Mouse (Mus musculus) kidney, adult 18-20 months (tissue): ENCODE measurements around the gene Klc2.
"Not testable (repeated sequence)": the region's sequence is repeated elsewhere in the genome, so short reads cannot be mapped to it uniquely, and the experiment has no call there.

Experiments used
- DNase-seq: peaks from one replicate; pipeline ENCODE4 v3.0.0; 2021

The Klc2 gene

GRCm38 (mm10) chr19:5098363-5099143 is 19.8 kb downstream of the Klc2 start, which contains the start of gene Cnih2:
Cnih2 (minus strand) TSS chr19:5098521.
- peak; percentile 62 for DNase-seq

GRCm38 (mm10) chr19:5097521-5098362 is 20.6 kb downstream of the Klc2 start:
- no peak for DNase-seq

- DNase-seq: no peak
These were observed 22.4 kb downstream of the Klc2 start for GRCm38 (mm10) chr19:5095887-5096474.

GRCm38 (mm10) chr19:5094746-5095417 is 23.5 kb downstream of the Klc2 start:
- no peak for DNase-seq

- peak; percentile 92 for DNase-seq
These were observed 24.1 kb downstream of the Klc2 start for GRCm38 (mm10) chr19:5094243-5094632.

- no peak for DNase-seq
These were observed 24.7 kb downstream of the Klc2 start for GRCm38 (mm10) chr19:5093481-5094242.

- no peak for DNase-seq
These were observed 26.3 kb downstream of the Klc2 start for GRCm38 (mm10) chr19:5092083-5092482.

GRCm38 (mm10) chr19:5089324-5089723 is 29.0 kb downstream of the Klc2 start:
- no peak for DNase-seq

- peak; percentile 96 for DNase-seq
These were observed 30.3 kb downstream of the Klc2 start, which contains the start of gene Yif1a for GRCm38 (mm10) chr19:5087884-5088728. Yif1a (plus strand) TSS chr19:5088538.

GRCm38 (mm10) chr19:5086533-5086932 is 31.8 kb downstream of the Klc2 start:
- not testable (repeated sequence) for DNase-seq

- peak; percentile 67 for DNase-seq
These were observed 33.1 kb downstream of the Klc2 start, which contains the start of gene Tmem151a for GRCm38 (mm10) chr19:5085145-5085863. Tmem151a (minus strand) TSS chr19:5085531.

- no peak for DNase-seq
These were observed 33.6 kb downstream of the Klc2 start for GRCm38 (mm10) chr19:5084834-5085144.

GRCm38 (mm10) chr19:5083961-5084833 is 34.2 kb downstream of the Klc2 start:
- DNase-seq: no peak

GRCm38 (mm10) chr19:5082596-5082995 is 35.8 kb downstream of the Klc2 start:
- no peak for DNase-seq

GRCm38 (mm10) chr19:5082005-5082404 is 36.4 kb downstream of the Klc2 start:
- no peak for DNase-seq

- DNase-seq: no peak
These were observed 39.1 kb downstream of the Klc2 start for GRCm38 (mm10) chr19:5079279-5079678.

GRCm38 (mm10) chr19:5073518-5073917 is 44.8 kb downstream of the Klc2 start:
- DNase-seq: no peak

- peak; percentile 72 for DNase-seq
These were observed 45.3 kb downstream of the Klc2 start for GRCm38 (mm10) chr19:5073028-5073427.

GRCm38 (mm10) chr19:5072389-5073019 is 45.9 kb downstream of the Klc2 start:
- DNase-seq: peak; percentile 22
